Mouse (Mus musculus): ENCODE data around the gene 3110040M04Rik.

Gene 3110040M04Rik

DNA sequence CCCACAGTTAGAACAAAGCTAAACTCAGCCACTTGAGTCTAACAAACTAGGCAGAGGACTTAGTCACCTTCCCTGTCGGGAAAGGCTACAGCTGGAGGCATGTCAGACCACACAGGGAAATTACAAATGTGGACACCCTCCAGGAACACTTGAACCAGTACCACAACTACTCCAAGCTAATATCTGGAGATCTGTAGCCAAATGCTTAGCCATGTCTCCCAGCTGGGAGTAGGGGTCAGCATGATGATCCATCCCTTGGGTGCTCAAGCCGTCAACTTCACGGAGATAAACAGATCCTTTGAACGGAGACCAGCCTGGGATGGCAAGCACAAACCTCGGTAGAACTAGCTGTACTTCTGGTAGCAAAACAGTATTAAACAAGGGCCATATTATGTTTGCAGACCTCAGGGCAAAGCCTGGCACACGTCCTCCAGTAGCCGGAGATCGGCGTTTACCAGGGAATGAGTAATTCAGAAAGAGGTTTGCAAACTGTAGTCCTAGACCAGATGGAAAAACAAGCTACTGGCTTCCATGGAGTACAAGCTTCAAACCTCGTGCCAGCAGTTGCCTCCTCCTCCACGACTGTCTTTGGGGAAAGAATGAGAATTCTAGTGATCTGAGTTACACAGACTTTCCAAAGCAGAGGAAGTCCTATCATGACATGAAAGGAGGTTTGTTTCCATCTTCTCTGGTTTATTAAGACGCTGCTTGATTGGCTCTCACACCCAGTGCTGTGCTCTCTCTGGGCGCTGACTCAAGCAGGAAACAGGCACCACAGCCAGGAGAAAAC, 32.4 kb downstream of the 3110040M04Rik start:
- no peak for DNase-seq

DNA sequence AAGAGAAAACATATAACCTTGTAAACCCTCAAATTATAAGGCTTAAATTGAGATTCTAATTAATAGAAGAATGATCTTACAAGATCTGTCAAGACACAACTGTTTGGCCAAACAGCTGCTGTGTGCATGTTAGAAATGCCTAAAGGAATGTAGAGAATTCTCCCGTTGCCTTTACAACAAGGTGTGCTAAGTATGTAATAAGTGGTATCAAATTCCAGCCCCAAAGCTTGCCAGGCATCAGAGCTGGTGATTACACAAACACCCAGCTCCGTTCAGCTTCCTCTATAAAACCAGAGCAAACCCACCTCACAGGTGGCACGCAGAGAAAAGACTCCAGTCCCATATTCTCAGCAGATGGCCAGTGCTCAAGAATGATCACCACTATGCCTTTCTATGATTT, 33.9 kb downstream of the 3110040M04Rik start:
- no peak for DNase-seq

DNA sequence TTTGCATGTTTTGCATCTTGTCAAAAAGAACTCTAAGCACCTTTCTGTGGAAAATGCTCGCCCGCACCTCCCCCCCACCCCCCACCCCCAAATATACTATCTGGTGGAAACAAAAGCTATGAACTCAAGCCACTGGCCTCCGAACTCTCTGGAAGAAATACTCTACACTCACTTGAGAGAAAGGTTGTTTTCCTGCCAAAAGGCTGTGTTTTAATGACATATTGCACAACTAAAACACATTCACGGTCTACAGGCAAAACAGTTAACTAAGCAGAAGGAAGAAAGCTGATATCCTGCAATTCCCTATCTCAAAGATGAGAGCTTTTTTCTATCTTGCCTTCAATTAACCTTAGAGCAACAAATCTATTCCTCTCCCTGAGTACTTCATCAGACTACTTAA, 39.4 kb downstream of the 3110040M04Rik start:
- DNase-seq: no peak

DNA sequence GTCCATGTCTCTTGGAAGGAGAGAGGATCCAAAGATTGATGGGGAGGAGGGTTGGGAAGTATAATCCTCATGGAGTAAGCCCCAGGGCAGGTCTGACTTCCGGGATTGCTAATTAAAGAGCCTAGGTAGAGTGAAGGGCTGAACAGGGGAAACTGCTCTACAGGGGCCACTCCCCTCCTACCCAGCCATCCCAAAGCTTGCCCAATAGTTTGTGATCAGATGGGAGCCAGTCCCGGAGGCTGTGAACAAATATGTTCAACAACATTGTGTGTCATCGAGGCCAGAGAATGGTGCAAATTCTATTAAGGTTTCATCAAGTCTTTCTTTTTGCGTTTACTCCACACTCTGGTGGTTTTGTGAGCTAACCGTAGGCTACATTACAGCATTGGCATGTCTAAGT, 40.1 kb downstream of the 3110040M04Rik start:
- DNase-seq: no peak

DNA sequence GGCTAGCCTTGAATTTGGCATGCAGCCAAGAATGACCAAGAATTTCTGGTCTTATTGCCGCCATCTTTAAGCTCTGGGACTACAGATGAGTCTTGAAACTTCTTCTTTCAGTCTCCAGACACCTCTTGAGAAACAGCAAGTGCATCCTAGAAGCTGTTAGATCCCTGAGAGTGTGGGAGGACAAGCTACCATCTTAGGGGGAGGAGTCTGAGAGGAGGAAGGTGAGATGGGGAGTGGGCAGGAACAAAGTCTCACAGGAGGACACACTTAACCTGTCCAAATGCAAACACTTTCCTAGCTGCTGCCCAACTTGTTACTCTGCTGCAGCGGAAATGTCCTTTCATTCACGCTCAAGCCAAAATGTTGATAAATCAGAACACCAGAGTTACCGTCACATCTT, 40.8 kb downstream of the 3110040M04Rik start:
- DNase-seq: no peak

DNA sequence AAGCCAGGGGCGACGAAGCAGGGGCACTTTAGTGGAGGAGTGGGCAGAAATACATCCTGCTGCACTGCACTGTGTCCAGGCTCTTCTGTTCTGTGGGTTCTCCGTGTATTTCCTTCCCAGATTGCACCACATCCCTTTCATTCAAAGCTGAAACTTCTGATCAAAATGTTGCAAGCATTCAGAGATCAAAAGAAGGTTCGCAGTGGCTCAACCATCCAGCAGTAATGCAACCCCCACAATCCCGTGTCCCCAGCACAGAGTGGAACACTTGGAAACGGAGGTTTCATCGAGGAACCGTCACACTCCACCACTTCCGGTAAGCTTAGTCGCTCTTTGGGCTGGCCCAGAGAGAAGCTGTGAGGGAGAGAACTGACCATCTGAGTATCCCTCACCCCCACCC, 41.2 kb downstream of the 3110040M04Rik start:
- no peak for DNase-seq

DNA sequence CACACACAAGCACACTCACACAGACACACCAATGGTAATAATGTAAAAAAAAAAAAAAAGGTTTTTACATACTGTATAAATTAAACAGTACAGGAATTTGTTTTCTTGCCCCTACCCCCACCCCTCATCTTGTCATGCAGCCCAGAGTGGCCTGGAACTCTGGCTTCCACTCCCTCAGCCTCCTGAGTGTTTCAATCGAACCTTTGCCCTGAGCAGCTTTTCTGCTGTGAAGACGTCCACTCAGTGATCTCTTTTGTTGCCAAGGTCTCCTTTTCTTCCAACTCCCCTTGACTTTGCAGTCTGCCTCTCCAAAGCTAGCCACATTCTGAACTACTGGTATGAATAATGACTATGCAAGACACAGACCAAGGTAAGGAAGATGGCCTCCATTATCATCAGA, 41.9 kb downstream of the 3110040M04Rik start:
- no peak for DNase-seq

DNA sequence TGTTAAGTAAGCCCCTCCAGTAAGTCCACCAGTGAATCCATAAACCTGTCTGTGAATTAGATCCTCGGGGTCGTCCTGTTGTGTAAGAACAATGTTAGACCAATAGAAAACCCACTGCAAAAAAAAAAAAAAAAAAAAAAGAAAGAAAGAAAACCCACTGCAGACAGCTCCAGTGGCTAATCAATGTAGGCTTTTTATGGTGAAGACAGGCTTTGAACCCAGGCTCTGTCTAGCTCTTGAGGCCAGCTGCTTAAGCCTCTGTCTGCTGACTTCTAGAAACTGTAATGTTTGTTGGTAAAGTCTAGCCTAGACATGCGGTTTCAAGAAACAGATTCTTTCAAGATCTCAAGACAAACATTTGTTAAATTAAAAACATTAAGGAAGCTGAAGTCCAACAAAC, 46.2 kb downstream of the 3110040M04Rik start:
- DNase-seq: no peak

DNA sequence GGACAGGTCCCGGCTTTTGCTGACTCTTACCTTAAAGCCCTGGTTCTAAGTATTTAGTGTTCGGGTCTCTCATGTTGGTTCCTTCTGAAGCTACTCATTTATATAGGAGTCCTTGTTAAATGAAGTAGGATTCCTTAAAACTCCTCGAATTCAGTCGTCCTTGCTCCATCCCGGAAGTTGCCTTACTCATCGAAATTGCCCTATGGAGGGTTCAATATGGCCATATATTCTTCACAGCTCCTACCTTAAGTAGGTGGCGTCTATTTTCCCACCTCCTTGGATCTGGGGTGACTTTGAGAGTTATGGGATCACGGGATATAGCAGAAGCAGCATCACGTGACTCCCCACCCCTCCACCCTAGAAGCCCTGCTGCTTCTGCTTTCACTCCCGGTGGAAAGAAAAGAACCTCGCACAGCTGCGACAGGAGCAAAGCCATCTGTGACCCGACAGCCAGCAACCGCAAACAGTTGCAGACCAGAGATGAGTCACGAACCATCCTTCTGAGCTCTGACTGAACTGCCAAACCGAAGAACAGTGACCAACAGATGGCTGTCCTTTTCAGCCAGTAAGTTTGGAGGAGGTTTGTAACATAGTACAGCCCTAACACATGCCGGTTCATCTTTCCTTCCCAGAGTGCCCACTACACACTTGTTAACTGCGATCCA, 46.7 kb downstream of the 3110040M04Rik start:
- DNase-seq: peak; percentile 63

DNA sequence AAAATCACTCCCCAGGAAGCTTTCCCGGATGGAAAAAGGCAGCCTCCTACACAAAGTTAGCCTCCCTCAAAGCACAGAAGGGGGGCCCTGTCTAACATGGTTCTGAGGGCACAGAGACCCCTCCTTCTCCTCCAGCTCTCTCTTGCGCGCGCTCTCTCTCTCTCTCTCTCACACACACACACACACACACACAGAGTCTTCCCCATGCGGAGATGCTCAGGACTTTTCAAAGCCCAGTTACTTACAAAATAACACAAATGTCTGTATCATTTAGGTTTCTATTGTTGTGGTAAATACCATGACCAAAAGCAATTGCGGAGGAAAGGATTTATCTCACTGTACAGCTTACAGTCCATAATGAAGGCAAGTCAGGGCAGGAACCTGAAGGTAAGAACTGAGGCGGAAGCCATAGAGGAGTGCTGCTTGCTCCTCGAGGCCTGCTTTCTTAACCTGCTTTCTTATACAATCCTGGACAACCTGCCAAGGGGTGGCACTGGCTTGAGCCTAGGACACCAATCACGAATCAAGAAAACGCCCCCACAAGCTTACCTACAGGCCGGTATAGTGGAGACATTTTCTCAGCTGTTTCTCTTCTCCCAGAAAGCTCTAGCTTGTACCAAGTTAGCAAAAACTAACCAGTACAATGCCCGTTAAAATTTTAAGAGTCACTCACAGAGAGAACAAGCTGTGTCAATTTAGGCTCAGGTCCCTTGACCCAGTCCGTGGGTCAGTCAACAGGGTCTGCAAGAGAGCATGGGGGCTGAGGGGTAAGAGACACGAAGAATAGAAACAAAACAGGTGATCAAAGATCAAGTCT, 47.5 kb downstream of the 3110040M04Rik start:
- DNase-seq: no peak
